Mouse (Mus musculus): Measurements from ENCODE around the gene Vmn2r13. TPM values are rescaled to one million over a fixed set of nuclear protein-coding genes. Genes with fewer than 3 reads are reported as not detected.

Vmn2r13 gene
- not detected in 2 replicates for polyA plus RNA-seq (2012; rRNA removed; ENCODE audit: low replicate concordance)

DNA sequence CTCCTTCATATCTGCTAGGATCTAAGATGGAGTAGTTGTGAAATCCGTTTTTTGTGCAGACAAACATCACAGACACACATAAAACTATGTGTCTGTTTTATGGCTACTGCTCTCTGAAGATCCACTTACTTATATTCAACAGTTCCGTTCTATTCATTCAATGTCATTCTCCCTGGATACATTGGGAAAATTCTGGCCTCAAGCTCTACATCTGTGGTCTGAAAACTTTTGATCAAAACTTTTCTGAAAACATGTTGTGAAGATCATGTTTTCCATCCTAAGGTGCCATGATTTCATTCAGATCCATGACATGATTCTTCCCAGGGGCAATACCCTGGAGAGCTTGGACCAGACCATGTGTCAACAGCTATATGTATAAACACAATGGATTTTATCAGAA lies at the start of gene Vmn2r13:
Vmn2r13 (minus strand) TSS at position 101 of the 400 bp plus-strand sequence.

DNA sequence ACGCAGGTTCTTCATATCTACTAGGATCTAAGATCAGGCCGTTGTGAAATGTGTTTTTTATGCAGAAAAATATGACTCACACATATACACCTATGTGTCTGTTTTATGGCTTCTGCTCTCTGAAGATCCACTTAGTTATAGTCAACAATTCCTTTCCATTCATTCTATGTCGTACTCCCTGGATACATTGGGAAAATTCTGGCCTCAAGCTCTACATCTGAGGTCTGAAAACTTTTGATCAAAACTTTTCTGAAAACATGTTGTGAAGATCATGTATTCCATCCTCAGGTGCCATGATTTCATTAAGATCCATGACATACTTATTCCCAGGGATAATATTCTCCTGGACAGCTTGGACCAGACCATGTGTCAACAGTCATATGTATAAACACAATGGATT lies 32.6 kb upstream of the Vmn2r13 start, which contains the start of gene Vmn2r14:
Vmn2r14 (minus strand) TSS at position 101 of the 400 bp plus-strand sequence.

Other genes with a start within 250 kb of the Vmn2r13 start
- not detected in 2 replicates for gene Vmn2r10, start 185.7 kb downstream of the Vmn2r13 start, polyA plus RNA-seq (2012; rRNA removed; ENCODE audit: low replicate concordance)
- gene Vmn2r11, start 132.6 kb downstream of the Vmn2r13 start, polyA plus RNA-seq (2012; rRNA removed; ENCODE audit: low replicate concordance) = not detected in 2 replicates
- gene Vmn2r12, start 94.2 kb downstream of the Vmn2r13 start, polyA plus RNA-seq (2012; rRNA removed; ENCODE audit: low replicate concordance) = not detected in 2 replicates
- gene Vmn2r14, start 32.5 kb upstream of the Vmn2r13 start, polyA plus RNA-seq (2012; rRNA removed; ENCODE audit: low replicate concordance) = not detected in 2 replicates
- not detected in 2 replicates for gene Vmn2r15, start 105.4 kb upstream of the Vmn2r13 start, polyA plus RNA-seq (2012; rRNA removed; ENCODE audit: low replicate concordance)
- gene Vmn2r16, start 138.0 kb upstream of the Vmn2r13 start, polyA plus RNA-seq (2012; rRNA removed; ENCODE audit: low replicate concordance) = not detected in 2 replicates
- not detected in 2 replicates for gene Vmn2r17, start 227.5 kb upstream of the Vmn2r13 start, polyA plus RNA-seq (2012; rRNA removed; ENCODE audit: low replicate concordance)